25 mouse cellular contexts compared by ENCODE assay signal in genomic region chr1:66442922-66443321, GRCm38 (mm10). TPM values are rescaled to one million over a fixed set of nuclear protein-coding genes. Genes with fewer than 3 reads are reported as not detected.
"Had no signal": no experiment of that assay in that cellular context is flagged by ENCODE, and none has a peak within 500 bp of the region (broad histone marks: within the 10 kb centered on the region; RNA-seq: fewer than 3 reads in every experiment).

No protein-coding gene starts in this region.

- H3K27me3 ChIP-seq: heart, embryonic 12.5 days; hindbrain, embryonic 13.5 days; intestine, embryonic 15.5 days; limb, embryonic 12.5 days; liver, embryonic 13.5 days had no signal

- H3K9ac ChIP-seq: heart, embryonic 12.5 days; hindbrain, embryonic 13.5 days; intestine, embryonic 15.5 days; limb, embryonic 12.5 days; liver, embryonic 13.5 days had no signal

- DNase-seq: gastrocnemius, postnatal 14 days; gastrocnemius, postnatal 36 days; heart, adult 11 months; heart, postnatal 10 days; heart, postnatal 4 days; kidney, adult 18-20 months; kidney, adult 8-10 months; kidney, postnatal 10 days; kidney, postnatal 25 days; kidney, postnatal 4 days; liver; liver, embryonic 13.5 days had no signal

- H3K4me1 ChIP-seq: heart, embryonic 10.5 days; heart, embryonic 12.5 days; hindbrain, embryonic 10.5 days; hindbrain, embryonic 13.5 days; intestine, embryonic 15.5 days; limb, embryonic 10.5 days; limb, embryonic 12.5 days; liver, embryonic 13.5 days had no signal

- H3K9me3 ChIP-seq: heart, embryonic 10.5 days; heart, embryonic 12.5 days; hindbrain, embryonic 10.5 days; hindbrain, embryonic 13.5 days; intestine, embryonic 15.5 days; limb, embryonic 10.5 days; limb, embryonic 12.5 days; liver, embryonic 13.5 days had no signal

- H3K36me3 ChIP-seq: heart, embryonic 10.5 days; heart, embryonic 12.5 days; intestine, embryonic 15.5 days; limb, embryonic 10.5 days; limb, embryonic 12.5 days; liver, embryonic 13.5 days had no signal

- H3K4me2 ChIP-seq: heart, embryonic 12.5 days; hindbrain, embryonic 13.5 days; intestine, embryonic 15.5 days; limb, embryonic 12.5 days; liver, embryonic 11.5 days; liver, embryonic 13.5 days had no signal

- H3K27ac ChIP-seq: heart, embryonic 10.5 days; hindbrain, embryonic 10.5 days; hindbrain, embryonic 13.5 days; intestine, embryonic 15.5 days; layer of hippocampus, adult 2 months; left cerebral cortex, adult 2 months; limb, embryonic 10.5 days; limb, embryonic 12.5 days; liver, embryonic 13.5 days had no signal

- H3K4me3 ChIP-seq: heart, embryonic 10.5 days; heart, embryonic 12.5 days; hindbrain, embryonic 10.5 days; hindbrain, embryonic 13.5 days; intestine, embryonic 15.5 days; layer of hippocampus, adult 2 months; left cerebral cortex, adult 2 months; limb, embryonic 10.5 days; limb, embryonic 12.5 days; liver, embryonic 13.5 days had no signal

- ATAC-seq: hindbrain, embryonic 16.5 days; inflammation-experienced regulatory T-cells, adult 6 months; intestine, embryonic 15.5 days; intestine, postnatal 0 days had no signal

RNA-seq across cellular contexts. Expression of gene Unc80, which starts 25.2 kb away (rescaled TPM):
- polyA plus RNA-seq: heart, embryonic 10.5 days; liver, embryonic 13.5 days had no signal
